Mouse (Mus musculus): Measurements from ENCODE around the gene Rpl23a. TPM values are rescaled to one million over a fixed set of nuclear protein-coding genes. Genes with fewer than 3 reads are reported as not detected.

Rpl23a gene
- total RNA-seq, 2 experiments from 2014 or later = 1,328 to 1,362 TPM

GRCm38 (mm10) chr11:78167257-78167959 lies 16.0 kb downstream of the Rpl23a start:
- no peak for DNase-seq

DNA sequence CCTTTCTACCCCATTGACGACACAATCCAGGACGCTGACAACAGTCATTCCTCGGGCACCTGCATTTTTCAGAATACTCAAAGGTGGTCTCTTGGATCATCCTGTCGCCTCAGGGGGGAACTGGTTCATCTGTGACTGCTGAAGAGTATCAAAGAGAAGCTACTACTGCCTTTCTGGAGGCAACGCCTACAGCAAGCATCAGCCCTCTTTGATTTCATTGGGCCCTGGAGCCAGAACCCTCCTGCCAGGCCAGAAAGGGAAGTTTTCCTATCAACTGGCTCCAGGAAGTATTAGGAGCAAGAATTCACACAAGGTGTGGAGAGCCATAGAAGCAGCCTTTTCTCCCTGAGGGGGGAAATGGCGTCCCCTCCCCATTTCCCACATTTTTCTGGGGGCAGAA lies 16.7 kb downstream of the Rpl23a start:
- no peak for DNase-seq

DNA sequence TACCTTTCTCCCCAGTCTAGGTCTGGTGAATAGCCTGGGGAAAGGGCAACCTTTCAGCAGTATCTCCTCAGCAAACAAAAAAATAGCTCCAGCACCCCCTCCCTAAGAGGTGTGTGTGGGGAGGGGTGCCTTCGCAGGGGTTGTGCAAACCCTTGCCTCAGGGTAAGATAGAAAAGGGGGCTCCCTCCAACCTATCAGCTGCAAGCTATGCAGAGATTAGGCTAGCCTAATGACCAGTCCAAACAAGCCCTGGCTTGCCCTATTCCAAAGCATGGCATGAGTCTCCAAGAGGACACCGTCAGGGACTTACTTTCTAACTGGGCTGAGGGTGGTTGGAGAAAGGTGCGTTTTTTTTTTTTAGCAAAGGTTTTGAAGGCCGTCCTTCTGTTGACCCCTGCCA lies 17.2 kb downstream of the Rpl23a start:
- no peak for DNase-seq

DNA sequence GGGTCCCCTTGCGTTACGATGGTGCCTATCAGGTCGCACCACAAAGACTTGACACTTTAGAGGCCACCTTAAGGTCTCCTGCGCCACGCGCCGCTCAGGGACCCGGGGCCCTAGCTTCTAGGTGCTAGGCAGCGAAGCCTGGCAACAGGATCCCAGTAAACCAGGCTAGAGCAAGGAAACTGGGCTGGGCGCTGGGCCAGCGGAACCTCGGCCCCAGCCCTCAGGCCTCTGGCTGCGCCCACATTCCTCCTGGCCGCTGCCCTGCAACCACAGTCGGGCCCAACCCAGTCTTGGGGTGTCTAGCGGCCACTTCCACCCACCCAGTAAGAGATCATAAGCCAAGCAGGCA lies 17.6 kb downstream of the Rpl23a start:
- DNase-seq = peak; percentile 65

GRCm38 (mm10) chr11:78164924-78165760 lies 18.2 kb downstream of the Rpl23a start, which contains the start of gene Traf4:
Gene Traf4, minus strand, starts transcription at chr11:78165589.
- peak; percentile 85 for DNase-seq

GRCm38 (mm10) chr11:78164604-78164923 lies 18.8 kb downstream of the Rpl23a start:
- no peak for DNase-seq

DNA sequence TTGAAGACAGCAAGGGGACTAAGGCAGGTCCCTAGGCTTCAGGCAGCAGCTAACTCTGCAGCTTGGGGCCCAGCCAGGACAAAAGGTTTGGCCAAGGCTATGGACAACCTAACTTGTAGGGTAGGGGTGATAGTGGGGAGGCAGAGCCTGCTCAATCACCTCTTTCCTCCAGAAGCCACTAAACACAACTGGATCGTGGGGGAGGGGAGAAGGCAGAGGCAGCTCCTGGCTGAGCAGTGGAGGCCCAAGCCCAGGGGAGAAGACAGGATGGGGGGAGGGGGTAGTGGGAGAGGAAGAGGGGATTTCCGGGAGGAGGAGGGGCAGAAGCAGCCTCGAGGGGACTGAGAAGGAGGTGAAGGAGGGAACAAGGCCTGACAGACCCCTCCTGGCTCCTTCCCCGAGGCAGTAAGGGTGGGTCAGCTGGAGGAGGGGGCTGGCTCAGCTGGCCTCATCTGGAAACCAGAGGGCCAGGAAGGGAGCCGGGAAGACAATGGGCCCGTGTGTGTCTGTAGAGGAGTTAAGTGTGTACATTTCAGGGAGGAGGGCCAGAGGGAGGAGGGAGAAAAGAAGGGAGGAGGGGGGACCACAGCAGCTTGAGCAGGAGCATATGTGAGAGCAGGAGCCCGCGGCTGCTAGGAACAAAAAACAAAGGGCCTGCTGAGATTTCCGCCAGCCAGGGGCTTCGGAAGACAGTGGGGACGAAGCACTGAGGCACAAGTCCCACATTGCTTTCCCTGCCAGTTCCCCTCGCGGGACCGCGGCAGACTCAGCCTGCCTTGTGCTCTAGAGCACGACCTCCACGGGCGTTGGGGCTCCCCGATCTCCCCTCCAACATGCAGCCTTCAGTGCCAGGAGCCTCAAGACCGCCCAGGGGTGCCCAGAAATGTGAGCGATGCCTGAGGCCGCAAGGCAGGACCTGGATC lies 19.4 kb downstream of the Rpl23a start:
- DNase-seq = peak; percentile 67

GRCm38 (mm10) chr11:78163045-78163444 lies 20.3 kb downstream of the Rpl23a start:
- DNase-seq = no peak

- DNase-seq = peak; percentile 77
Observed at GRCm38 (mm10) chr11:78162504-78162903, 20.9 kb downstream of the Rpl23a start.

GRCm38 (mm10) chr11:78161968-78162367 lies 21.4 kb downstream of the Rpl23a start:
- DNase-seq = no peak

DNA sequence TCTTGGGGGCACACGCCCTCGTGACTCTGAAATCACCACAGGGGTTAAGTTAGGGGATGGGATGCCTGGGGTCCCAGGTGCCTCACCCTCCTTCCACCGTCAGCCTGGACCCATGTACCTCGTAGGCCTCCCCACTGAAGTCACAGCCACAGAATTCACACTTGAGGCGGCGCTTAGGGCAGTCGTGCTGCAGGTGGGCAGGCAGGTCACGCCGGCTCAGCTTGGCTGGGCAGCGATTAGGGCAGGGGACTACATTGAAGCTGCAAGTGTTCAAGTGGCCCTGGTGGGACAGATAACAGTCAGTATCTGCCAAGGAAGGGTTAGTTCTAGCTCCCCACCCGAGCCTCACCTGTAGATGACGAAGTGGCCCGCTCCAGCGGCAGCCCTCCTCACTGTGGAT lies 22.2 kb downstream of the Rpl23a start:
- no peak for DNase-seq

DNA sequence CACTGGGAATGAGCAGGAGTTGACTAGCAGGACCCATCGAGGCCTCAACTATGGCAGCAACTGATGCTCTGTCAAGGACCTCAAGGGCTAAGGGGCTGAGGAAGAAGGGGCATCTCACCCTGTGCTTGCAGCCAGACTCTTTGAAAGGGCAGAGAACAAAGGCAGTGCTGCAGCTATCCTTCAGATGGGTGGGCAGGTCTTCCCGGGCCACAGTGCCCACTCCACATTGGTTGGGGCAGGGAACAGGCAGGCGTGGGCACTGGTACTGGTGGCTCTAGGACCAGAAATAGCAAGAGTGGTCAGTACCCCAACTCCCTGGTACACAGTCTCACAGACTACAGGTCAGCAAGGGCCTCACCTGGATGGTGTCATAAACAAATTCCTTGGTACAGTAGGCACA lies 22.7 kb downstream of the Rpl23a start:
- DNase-seq = no peak

GRCm38 (mm10) chr11:78160171-78160570 lies 23.2 kb downstream of the Rpl23a start:
- DNase-seq = no peak

DNA sequence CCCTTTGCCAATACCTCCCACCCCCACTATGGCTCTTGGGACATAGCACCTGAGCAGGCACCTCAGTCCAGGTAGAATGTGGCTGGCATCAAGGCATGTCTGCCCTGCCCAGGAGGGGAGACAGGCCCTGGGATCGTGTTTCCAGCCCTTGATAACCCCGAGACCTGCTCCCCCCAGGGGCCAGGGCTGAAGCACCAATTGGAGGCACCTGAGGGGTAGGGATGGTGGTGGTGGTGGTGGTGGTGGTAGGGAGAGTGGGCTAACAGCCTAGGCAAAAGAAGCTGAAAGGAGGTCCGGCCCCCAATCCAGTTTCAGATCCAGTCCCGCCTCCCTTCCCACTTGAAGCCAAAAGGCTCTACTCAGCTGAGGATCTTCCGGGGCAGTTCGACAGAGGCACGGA lies 23.8 kb downstream of the Rpl23a start:
- no peak for DNase-seq

GRCm38 (mm10) chr11:78159096-78159495 lies 24.3 kb downstream of the Rpl23a start:
- DNase-seq = peak; percentile 64

DNA sequence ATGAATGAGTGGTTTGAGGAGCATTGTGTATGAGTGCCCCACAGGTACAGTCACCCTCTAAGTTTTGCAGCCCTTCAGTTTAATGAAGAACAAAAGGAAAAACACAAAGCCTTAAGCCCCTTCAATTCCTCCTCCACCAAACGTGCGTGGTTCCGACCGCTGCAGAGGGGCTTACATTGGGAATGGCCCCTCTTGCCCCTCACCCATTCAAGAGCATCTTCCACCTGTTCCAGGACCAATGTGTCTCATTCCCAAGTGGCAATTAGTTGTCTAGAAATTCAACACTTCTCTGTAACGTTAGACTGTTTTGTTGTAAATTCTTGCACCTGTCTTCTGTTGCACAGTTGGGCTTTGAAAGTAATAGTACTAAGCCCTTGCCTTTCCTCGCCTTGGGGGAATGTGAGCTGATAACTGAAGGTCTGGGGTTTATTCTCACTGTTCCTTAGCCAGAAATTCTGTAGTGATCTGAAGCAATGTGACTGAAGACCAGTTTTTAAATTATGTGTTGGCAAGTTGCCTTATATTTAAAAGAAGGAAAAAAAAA lies 27.2 kb downstream of the Rpl23a start:
- DNase-seq = no peak

DNA sequence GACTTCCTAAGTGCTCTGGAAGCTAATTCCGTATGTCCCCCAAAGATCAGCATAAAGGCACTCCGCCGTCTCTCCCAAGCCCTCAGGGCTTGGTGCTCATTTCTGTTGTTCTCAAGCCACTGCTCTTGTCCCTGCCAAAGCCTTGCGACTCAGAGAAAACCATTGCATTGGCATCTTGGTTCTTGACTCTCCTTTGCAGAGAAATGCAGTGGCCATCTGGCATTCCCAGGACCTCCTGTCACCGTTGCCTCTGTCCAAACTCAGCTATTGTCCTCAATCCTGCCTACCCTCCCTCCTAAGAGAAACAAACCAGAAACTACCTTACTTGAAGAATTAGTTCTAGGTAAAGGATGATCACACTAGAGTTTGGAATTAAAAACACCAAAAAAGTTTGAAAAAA lies 27.7 kb downstream of the Rpl23a start:
- no peak for DNase-seq

- no peak for DNase-seq
Observed at GRCm38 (mm10) chr11:78153778-78154177, 29.6 kb downstream of the Rpl23a start.

DNA sequence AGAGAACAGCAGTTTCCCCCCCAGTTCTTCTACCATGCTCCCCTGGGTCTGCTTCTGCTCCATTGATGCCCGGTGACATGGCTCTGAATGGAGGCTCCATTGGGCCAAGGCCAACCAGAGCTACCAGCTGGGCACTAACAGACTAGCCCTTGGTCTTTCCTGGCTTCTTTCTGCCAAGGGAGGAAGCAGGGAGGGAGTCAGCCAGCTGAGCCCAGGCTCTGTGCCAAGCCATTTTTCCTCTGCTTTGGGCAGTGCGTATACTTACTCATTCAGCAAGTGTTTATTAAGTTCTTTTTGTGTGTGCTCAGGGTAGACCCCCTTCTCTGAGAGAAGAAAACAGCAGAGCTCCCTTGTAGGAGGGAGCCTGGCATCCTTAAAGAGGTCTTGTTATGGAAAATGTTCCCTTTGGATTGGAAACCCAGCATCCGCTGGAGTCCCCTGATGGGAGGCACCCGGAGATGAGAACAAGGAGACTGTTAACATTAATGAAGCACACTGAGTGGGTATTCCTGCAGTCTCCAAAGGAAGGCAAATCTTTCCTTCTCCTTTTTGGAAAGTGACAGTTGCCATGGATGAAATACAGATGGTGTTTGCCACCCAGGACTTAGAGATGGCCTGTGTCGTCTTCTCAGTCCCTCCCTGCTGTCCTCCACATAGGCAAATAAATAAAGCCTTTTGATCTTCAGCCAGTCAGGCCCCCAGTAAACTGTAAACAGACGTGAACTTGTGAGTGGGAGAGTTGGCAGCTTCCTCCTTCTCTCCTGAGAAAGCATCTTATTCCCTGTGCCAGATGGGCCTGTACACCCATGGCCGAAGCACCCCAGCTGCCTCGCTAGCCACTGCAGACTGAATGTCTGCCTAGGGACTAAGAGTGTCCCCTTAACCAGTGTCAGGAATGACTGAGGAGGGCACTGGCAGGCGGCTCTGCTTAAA lies 30.8 kb downstream of the Rpl23a start:
- peak; percentile 75 for DNase-seq

GRCm38 (mm10) chr11:78151161-78151560 lies 32.2 kb downstream of the Rpl23a start:
- DNase-seq = no peak
